Mouse (Mus musculus) ovary, postnatal 36 days (tissue): ENCODE measurements around the gene Adssl1.

Experiments used
- DNase-seq: peaks from one replicate; pipeline ENCODE4 v3.0.0; 2022; ENCODE audit warnings: low spot score, mixed read lengths

Gene Adssl1

GRCm38 (mm10) chr12:112675245-112676035 is 55.6 kb downstream of the Adssl1 start:
- DNase-seq = peak; percentile 80

DNA sequence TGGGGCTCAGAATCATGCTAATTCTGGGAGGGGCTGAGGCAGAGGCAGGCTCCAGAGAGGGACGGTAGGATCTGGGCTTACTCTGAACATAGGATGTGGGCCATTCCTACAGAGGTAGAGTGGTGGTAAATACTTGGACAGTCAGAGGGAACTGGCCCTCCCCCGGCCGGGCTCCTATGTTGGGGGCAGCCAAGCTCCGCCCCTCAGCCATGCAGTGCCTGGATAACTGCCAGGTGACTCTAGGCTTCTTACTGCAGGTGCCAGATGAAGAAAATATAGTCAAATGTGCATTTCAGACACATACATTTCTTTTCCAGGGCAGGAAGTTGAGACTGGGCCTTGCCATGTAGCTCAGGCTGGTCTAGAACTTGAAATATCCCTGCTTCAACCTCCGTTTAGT is 57.2 kb downstream of the Adssl1 start:
- no peak for DNase-seq

- DNase-seq = no peak
Observed at GRCm38 (mm10) chr12:112677943-112678554, 58.2 kb downstream of the Adssl1 start.

- peak; percentile 65 for DNase-seq
Observed at GRCm38 (mm10) chr12:112678555-112679026, 58.7 kb downstream of the Adssl1 start, which contains the start of gene Zbtb42. TSS of gene Zbtb42 (plus strand) at chr12:112678828.

DNA sequence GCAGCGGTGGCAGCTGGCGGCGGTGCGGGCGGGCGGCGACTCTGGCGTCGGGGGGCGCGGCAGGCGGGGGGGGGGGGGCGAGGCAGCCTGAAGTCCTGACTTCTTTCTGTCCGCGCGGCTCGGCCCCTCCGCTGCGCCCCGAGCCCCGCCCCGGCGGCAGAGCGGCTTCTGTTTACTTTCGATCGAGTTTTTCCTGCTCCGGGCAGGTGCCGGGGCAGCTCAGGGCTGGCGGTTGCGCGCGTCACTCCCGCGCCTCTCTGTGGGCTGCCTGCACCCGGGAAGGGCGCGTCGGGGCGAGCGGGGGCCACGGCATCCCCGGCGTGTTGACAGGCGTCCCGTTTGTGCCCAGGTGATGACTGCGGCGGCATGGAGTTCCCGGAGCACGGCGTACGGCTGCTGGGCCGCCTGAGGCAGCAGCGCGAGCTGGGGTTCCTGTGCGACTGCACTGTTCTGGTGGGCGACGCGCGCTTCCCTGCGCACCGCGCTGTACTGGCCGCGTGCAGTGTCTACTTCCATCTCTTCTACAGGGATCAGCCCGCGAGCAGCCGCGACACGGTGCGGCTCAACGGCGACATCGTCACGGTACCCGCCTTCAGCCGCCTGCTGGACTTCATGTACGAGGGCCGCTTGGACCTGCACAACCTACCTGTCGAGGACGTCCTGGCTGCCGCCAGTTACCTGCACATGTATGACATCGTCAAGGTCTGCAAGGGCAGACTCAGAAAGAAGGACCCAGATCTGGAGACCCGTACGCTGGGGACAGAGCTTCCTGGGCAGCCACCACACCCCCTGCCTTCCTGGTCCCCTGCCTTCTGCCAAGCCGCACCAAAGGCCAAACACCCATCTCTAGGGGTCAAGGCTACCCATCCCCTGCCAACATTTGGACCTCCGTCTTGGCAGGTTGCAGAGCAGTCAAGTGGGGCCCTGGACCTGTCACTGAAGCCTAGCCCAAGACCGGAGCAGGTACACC is 59.5 kb downstream of the Adssl1 start:
- DNase-seq = peak; percentile 51

- no peak for DNase-seq
Observed at GRCm38 (mm10) chr12:112683351-112683750, 63.5 kb downstream of the Adssl1 start.

- DNase-seq = no peak
Observed at GRCm38 (mm10) chr12:112688458-112688857, 68.6 kb downstream of the Adssl1 start.
